Mouse (Mus musculus): ENCODE results near the gene Mcoln2. TPM values are rescaled to one million over a fixed set of nuclear protein-coding genes. Genes with fewer than 3 reads are reported as not detected.

Gene Mcoln2
- polyA plus RNA-seq, 1 experiment from 2014 or later, result 0.51 TPM

GRCm38 (mm10) chr3:146234530-146234929 lies 84.9 kb downstream of the Mcoln2 start:
- H3K4me3 ChIP-seq, result no peak overlapping the region
- ATAC-seq (ENCODE audit: insufficient number of reproducible peaks, insufficient read depth, low FRiP score, low TSS enrichment, low read depth), result no peak
- H3K4me2 ChIP-seq, result no peak overlapping the region
- no peaks in the 10 kb centered on the region for H3K9me3 ChIP-seq
- H3K36me3 ChIP-seq, result no peaks in the 10 kb centered on the region
- no peak overlapping the region for H3K9ac ChIP-seq
- H3K4me1 ChIP-seq, result 0 out of 2 replicates have a peak, but pooled peaks cover 6% of the 10 kb centered on the region
- no peak overlapping the region for H3K27ac ChIP-seq
- no peaks in the 10 kb centered on the region; the same call in 1 of the 2 replicates for H3K27me3 ChIP-seq
- WGBS, result 73% methylated on average over 10 of the region's 10 CpGs

- ATAC-seq (ENCODE audit: insufficient number of reproducible peaks, insufficient read depth, low FRiP score, low TSS enrichment, low read depth), result no peak
- Histone ChIP-seq H3K36me3 (no peaks in the 10 kb centered on the region), H3K4me1 (0 out of 2 replicates have a peak, but pooled peaks cover 6% of the 10 kb centered on the region), H3K4me3 (no peak overlapping the region), H3K27ac (no peak overlapping the region), H3K9me3 (no peaks in the 10 kb centered on the region), H3K4me2 (no peak overlapping the region), H3K9ac (no peak overlapping the region), H3K27me3 (no peaks in the 10 kb centered on the region; the same call in 1 of the 2 replicates)
- WGBS, result 51% methylated on average over 8 of the region's 8 CpGs
These were observed 86.6 kb downstream of the Mcoln2 start for GRCm38 (mm10) chr3:146236280-146236679.

- Histone ChIP-seq H3K27me3 (no peaks in the 10 kb centered on the region; the same call in 1 of the 2 replicates), H3K4me2 (no peak overlapping the region), H3K9me3 (no peaks in the 10 kb centered on the region), H3K9ac (no peak overlapping the region), H3K27ac (no peak overlapping the region), H3K36me3 (no peaks in the 10 kb centered on the region), H3K4me1 (0 out of 2 replicates have a peak, but pooled peaks cover 6% of the 10 kb centered on the region), H3K4me3 (no peak overlapping the region)
- WGBS, result 76% methylated on average over 5 of the region's 5 CpGs
- no peak for ATAC-seq (ENCODE audit: insufficient number of reproducible peaks, insufficient read depth, low FRiP score, low TSS enrichment, low read depth)
These were observed 88.0 kb downstream of the Mcoln2 start for GRCm38 (mm10) chr3:146237676-146238075.

GRCm38 (mm10) chr3:146244630-146245029 lies 95.0 kb downstream of the Mcoln2 start:
- no peaks in the 10 kb centered on the region for H3K27me3 ChIP-seq
- no peaks in the 10 kb centered on the region for H3K36me3 ChIP-seq
- WGBS, result 88% methylated on average over 1 of the region's 1 CpGs
- H3K4me3 ChIP-seq, result no peak overlapping the region
- H3K27ac ChIP-seq, result no peak overlapping the region
- no peaks in the 10 kb centered on the region for H3K9me3 ChIP-seq
- H3K9ac ChIP-seq, result no peak overlapping the region
- H3K4me1 ChIP-seq, result no peaks in the 10 kb centered on the region
- ATAC-seq (ENCODE audit: insufficient number of reproducible peaks, insufficient read depth, low FRiP score, low TSS enrichment, low read depth), result no peak
- H3K4me2 ChIP-seq, result no peak overlapping the region

Other genes with a start within 250 kb of the Mcoln2 start
- gene Bcl10, start 227.0 kb upstream of the Mcoln2 start, polyA plus RNA-seq (2015; fragmentation: Nextera tagmentation; extraction: Ambion mirVana), result 47.0 and 50.4 TPM in 2 replicates
- gene 2410004B18Rik, start 211.8 kb upstream of the Mcoln2 start, polyA plus RNA-seq (2015; fragmentation: Nextera tagmentation; extraction: Ambion mirVana), result 50.7 and 61.1 TPM in 2 replicates
- gene Syde2, start 162.0 kb upstream of the Mcoln2 start, polyA plus RNA-seq (2015; fragmentation: Nextera tagmentation; extraction: Ambion mirVana), result 1.8 and 2.1 TPM in 2 replicates
- 0.48 TPM in 1 of 2 replicates, not detected in the other for gene Wdr63, start 41.7 kb upstream of the Mcoln2 start, polyA plus RNA-seq (2015; fragmentation: Nextera tagmentation; extraction: Ambion mirVana)
- gene Mcoln3, start 32.4 kb upstream of the Mcoln2 start, polyA plus RNA-seq (2015; fragmentation: Nextera tagmentation; extraction: Ambion mirVana), result 3.9 and 5.7 TPM in 2 replicates
- gene Lpar3, start 71.1 kb downstream of the Mcoln2 start, polyA plus RNA-seq (2015; fragmentation: Nextera tagmentation; extraction: Ambion mirVana), result 2.1 TPM in 2 replicates